Mouse (Mus musculus) spleen, adult 2 months (tissue): ENCODE results near the gene Dnmt3a.

Experiments
- CTCF ChIP-seq: fragments of 200-500 bp; IDR thresholded peaks from 2 replicates; pipeline ENCODE4 v1.5.1; 2011; ENCODE audit warnings: mild to moderate bottlenecking, inconsistent platforms; ENCODE audit not compliant: insufficient read depth, insufficient read length, insufficient replicate concordance; ENCODE audit errors: extremely low read depth
- POLR2A ChIP-seq: fragments of 200-500 bp; IDR thresholded peaks from 2 replicates; pipeline ENCODE4 v1.6.1; 2011; ENCODE audit warnings: low read depth, low read length, inconsistent platforms

- TF ChIP-seq CTCF (no peak), POLR2A (no peak)
Measured at GRCm38 (mm10) chr12:3776015-3776414, 29.8 kb upstream of the Dnmt3a start.
